Mouse (Mus musculus) cerebellum, postnatal 14 days (tissue): ENCODE measurements around the gene Pde4a.
A peak's percentile ranks its signal among the peaks of the same experiment; 100 is the strongest.
"Not testable (repeated sequence)": the region's sequence is repeated elsewhere in the genome, so short reads cannot be mapped to it uniquely, and the experiment has no call there.

Experiments used
- DNase-seq, 2 experiments: peaks; one replicate each; pipeline ENCODE4 v3.0.0; 2021; ENCODE audit warnings: mixed read lengths in 2 of 2

Gene Pde4a

DNA sequence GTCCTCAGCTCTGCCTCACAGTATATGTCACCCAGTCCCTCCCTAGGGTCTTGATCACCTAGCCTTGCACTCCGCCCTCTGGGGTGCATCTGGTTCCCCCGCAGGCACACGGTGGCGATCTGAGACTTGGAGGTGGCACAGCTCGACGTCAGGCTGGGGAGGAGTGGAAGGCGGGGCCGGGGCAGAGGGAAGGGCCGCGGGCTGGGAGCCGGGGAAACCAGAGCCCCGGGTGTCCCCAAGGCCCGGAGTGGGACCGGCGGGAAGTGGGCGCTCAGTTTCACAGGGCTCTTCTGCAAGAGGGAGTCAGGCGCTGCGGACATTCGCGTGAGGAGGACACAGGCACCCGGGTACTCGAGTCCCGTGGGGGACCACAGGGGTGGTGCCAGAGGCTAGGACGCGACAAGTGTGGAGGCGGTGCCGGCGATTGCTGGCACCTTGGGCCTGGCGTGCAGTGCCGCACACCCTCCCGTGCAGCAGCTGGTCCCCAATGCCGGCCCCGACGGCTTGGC is 18.4 kb downstream of the Pde4a start:
- DNase-seq: peak in 1 of 2 experiments; percentile 41

DNA sequence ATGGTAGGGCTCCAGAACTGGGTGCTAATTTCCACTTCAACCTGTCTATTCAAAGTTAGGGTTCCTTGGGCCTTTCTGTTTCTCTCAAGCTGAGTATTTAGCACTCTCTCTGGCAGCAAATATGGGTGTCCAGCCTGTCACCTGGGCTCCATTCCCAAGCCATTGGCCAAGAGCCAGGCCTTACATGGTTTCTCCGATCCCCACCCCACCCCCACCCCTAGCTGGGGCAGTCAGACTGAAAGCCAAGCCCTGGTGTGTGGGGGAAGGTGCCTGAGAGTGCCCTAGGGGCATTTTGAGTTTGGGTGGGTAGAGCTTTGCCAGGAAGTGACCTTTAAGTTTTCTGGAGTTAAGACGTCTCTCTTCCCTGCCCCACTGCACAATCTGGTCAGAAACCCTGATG is 19.2 kb downstream of the Pde4a start:
- peak; percentile 93 to 97 for DNase-seq

DNA sequence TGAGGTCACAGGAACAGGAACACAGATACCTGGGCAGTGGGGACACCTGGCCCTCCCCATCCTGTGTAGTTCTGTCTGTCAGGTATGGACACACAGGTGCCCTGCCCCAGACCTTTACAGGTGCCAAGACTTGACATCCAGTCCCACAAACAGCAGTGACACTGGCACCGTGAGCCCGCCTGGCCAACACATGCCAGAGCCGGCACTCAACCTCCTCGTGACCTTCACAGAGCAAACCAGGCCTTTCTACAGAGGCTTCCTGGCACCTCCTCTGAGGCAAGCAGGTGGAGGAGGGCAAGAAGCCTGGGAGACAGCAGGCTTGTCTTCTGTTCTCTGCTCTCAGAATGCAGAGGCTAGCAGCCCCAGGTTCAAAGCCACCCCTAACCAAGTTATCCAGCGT is 19.9 kb downstream of the Pde4a start:
- DNase-seq: peak; percentile 50 to 64

DNA sequence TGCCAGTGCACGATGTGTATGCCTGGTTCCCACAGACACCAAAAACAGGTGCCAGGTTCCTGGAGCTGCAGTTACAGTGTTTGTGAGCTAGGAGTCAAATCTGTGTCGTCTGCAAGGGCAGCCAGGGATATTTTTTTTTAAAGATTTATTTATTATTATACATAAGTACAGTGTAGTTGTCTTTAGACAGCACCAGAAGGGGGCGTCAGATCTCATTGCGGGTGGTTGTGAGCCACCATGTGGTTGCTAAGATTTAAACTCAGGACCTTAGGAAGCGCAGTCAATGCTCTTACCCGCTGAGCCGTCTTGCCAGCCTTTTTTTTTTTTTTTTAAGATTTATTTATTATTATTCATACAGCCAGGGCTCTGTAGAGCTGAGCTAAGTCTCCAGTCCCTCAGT is 24.4 kb downstream of the Pde4a start:
- peak; percentile 50 to 61 for DNase-seq

DNA sequence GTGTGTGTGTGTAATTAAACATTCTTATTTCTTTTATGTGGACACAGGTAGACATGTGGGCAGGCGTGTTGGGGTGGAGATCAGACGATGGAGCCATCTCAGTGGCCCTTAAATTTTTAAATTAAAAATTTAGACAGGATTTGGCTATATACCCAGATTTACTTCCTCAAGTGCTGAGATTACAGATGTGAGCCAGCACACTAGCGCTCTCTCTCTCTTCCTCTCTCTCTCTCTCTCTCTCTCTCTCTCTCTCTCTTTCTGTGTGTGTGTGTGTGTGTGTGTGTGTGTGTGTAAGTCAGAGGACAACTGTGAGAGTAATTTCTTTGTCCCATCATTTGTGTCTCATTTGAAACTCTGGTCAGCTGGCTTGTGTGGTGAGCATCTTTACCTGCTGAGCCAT is 25.2 kb downstream of the Pde4a start:
- DNase-seq: no peak

DNA sequence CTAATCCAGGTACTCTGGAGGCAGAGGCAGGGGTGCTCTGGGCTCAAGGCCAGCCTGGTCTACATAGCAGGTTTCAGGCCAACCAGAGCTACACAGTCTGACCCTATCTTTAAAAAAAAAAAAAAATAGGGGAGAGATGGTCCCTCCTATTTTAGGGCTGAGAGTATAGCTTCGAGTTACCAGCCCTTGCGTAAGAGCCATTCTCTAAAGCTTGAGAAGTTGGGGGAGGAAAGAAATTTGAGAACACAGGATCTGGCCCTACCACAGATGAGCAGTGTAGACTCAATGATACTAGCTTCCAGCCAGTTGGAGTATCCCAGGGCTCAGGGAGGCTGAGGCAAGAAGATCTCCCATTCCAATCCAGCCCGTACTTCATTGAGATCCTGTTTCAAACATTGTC is 28.3 kb downstream of the Pde4a start:
- DNase-seq: no peak

DNA sequence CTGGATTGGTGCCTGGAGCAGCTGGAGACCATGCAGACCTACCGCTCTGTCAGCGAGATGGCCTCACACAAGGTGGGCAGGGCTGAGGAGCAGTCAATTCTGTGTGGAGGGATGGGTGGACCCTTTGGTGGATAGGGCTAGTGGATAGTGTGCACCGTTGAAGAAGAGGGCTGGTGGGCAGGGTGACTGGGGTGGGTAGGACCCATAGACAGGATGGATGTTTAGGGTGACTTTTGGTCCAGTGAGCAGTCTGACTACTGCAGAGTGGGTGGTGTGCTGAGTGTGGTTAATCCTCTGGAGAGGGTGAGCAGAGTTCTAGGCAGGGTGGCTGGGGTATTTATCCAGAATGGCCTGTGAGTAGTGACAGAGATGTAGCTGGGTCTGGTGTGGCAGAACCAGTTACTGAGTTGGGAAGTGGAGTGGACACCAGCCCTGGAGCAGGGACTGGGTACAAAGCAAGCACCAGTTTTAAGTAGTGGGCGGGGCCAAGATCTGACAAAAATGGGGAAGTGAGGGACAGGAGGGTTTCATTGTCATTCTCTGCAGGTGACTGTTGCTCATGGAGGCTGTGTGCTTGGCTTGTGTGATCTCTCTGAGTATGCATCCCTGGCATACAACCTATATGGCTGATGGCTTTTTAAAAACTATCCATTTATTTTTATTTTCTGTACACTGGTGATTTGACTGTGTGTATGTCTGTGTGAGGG is 29.4 kb downstream of the Pde4a start:
- no peak for DNase-seq

DNA sequence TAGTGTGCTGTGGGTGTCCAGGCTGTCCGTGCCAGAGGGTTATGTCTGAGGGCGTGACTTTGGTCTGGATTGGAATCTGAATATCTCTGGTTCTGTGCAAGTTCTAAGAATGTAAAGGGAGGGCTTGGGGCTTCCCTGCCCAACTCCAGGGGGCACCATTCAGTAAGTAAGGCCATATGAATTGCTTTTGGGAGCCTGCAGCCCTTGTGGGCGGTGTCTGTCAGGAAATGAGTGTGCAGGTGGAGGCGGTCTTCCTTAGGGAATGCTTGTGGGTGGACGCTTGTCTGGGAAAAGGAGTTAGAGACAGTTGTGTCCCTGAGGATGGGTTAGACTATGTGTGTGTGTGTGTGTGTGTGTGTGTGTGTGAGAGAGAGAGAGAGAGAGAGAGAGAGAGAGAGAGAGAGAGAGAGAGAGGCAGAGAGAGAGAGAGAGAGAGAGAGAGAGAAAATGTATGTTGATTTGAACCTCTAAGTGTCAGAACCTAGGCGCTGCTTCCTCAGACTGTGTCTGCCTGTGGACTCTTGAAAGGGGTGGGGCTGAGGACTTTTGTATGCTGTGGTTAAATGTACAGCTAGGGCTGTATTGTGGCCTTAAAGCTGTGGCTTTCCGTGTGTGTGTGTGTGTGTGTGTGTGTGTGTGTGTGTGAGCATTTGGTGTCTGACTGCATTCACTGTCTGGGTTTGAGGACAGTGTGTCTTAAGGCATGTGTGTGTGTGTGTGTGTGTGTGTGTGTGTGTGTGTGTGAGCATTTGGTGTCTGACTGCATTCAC is 30.4 kb downstream of the Pde4a start:
- DNase-seq: not testable (repeated sequence)

DNA sequence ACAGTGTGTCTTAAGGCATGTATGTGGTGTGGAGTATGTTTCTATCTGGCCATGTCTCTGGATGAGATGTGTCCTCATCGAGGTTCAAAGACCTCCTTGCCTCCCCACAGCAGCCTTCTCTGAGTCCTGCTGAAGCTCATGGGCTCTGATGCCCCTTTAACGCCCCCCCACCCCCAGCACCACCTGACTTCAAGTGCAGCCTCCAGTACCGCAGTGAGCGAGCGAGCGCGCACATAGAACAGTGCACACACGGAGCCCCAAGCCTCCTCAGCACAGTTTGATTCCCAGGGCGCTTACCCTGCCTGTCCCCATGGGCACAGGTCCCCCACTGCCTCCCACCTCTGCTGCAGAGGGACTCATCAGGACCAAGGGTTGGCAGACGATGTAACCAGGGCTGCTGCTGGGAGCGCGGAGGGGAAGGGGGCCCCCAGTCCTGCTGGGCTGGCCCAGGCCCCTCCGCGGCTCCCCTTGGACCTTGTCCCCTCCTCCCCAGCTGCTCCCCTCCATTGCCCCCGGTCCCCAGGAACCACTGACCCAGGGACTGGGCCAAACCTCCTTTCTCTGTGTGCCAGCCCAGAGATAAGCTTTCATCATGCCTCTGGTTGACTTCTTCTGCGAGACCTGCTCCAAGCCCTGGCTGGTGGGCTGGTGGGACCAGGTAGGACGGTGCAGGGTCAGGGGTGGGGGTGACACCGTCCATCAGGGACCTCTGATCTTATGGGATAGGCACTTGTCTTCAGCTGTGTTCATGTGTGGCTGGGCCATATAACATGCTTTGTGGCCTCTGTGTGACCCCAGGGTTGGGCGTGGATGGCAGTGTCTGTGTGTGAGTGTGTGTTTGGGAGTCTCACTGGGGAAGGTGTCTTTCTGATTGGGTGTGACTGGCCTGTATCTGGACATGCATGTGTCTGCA is 31.3 kb downstream of the Pde4a start:
- DNase-seq: peak; percentile 75 to 82

DNA sequence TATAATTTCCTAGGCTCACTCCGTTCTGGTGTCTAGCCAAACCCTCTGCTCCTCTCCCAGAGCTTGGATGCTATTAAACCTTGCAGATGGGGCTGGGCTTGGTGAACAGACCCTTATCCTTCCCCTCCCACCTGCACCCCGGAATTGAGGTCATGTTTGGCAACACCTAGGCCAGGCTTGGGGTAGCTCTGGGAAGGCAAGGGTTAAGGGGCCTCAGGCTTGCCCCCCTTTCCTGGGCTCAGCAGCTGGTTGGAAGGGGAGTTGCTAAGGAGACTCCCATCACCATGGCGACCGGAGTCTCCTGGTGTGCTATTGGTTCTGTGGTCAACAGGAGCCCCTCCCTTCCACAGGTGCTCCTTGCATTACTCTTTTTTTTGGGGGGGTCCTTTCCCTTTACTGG is 32.5 kb downstream of the Pde4a start:
- DNase-seq: peak; percentile 65 to 75

DNA sequence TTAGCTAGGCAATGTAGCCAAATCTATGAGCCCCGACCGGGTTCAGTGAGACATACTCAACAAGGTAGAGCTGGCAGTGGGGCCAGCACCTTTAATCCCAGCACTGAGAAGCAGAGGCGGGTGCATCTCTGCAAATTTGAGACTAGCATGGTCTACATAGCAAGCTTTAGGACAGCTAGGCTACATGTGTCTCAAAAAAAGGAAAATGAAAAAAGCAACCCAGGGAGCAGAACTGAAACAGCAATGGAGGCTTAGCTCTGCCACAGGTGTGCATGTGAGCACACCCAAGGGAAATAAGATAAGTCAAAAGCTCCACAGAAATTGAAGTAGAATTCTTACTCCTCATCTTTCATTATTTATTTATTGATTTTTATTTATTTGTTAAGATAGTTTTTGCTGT is 33.4 kb downstream of the Pde4a start:
- no peak for DNase-seq

DNA sequence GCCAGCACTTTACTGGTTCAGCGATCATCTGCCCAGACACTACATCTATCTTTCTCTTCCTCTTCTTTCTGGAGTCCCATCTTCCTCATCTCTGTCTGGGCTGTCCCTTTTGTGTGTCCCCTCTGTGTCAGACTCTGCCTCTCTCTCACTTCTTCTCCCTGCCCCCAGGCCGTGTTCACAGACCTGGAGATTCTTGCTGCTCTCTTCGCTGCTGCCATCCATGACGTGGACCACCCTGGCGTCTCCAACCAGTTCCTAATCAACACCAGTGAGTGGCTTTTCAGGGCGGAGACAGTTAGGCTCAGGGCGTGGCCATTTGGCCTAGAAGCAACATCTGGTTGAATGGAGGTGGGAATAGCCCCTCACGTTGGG is 38.6 kb downstream of the Pde4a start:
- no peak for DNase-seq

DNA sequence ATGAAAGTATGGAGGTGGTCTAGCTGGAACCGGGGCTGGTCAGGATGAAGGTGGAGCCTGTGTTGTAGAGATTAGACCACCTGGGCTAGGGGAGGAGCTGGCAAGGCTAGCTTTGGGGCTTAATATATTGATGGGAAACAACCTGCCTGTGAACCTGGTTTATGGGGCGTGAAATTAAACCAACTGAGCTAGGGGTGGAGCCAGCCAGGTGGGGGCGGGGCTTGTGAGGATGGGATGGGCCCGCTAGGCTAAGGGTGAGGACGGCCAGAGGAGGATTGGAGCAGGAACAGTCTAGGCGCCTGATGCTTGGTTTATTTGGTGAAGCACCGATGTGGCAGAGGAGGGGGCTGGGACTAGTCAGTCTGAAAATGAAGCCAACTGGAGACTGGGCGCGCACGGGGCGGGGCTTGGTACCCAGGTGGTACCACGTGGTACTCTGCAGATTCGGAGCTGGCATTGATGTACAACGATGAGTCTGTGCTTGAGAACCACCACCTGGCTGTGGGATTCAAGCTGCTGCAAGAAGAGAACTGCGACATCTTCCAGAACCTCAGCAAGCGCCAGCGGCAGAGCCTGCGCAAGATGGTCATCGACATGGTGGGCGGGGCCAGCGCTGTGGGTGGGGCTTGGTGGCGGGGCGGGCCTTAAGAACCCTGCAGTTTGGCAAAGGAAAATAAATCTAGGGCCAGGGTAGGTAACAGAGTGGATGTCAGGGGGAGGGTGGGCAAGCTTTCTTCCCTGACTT is 39.2 kb downstream of the Pde4a start:
- DNase-seq: peak in 1 of 2 experiments; percentile 69

DNA sequence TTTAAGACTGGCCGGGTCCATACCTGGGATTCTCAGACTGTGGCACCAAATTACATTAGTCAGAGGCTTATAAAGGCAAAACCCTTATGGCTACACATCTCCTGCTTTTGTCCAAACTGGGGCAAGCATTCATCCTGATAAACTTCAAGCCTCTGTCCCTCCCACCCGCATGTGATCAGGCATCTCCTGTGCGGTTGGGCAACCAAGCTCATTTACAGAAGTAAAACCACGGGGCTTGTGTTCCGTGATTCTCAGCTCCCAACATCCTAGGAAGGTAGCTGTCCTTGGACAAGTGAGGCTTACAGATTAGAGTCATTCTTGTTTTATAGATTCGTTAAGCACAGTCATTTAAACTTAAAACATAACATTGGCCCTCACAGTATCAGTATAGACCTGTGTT is 41.3 kb downstream of the Pde4a start:
- no peak for DNase-seq

DNA sequence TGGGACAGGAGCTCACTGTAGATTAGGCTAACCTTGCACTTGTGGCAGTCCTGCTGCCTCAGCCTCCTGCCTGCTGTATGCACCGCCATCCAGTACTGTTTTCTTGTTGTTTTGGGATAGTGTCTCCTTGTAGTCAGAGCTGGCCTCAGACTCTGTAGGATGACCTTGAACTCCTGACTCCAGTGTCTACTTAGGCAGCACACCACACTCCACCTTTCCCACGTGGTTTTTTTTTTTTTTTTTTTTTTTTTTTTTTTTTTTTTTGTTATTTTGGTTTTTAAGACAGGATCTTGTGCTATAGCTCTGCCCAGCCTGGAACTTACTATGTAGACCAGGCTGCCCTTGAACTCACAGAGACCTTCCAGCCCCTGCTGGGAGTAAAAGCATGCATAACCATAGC is 43.1 kb downstream of the Pde4a start:
- no peak for DNase-seq

DNA sequence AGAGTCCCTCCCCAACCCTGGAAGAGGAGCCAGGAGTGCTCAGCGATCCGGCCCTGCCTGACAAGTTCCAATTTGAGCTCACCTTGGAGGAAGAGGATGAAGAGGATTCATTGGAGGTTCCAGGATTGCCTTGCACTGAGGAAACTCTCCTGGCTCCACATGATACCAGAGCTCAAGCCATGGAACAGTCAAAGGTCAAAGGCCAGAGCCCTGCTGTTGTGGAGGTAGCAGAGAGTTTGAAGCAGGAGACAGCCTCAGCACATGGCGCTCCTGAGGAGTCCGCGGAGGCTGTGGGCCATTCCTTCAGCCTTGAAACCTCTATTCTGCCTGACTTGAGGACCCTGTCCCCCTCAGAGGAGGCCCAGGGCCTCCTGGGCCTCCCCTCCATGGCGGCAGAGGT is 45.3 kb downstream of the Pde4a start:
- no peak for DNase-seq

DNA sequence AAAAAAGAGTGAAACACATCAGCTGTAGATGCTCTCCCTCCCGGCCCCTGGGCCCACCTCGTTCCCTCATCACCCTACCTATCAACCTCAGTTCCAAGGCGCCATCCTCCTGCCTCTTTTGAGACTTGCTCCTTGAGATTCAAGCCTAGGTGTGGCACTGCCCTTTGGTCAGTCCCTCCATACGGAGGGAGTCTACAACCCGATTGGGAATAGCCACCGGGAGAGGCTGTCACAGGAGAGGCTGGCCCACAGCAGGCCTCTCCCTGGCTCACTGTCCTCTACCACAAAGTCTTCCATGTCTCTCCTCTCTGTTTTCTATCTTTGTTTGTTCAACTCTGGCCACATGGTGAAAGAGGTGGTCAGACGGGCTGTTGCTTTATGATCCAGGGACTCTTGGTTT is 46.1 kb downstream of the Pde4a start:
- DNase-seq: no peak

DNA sequence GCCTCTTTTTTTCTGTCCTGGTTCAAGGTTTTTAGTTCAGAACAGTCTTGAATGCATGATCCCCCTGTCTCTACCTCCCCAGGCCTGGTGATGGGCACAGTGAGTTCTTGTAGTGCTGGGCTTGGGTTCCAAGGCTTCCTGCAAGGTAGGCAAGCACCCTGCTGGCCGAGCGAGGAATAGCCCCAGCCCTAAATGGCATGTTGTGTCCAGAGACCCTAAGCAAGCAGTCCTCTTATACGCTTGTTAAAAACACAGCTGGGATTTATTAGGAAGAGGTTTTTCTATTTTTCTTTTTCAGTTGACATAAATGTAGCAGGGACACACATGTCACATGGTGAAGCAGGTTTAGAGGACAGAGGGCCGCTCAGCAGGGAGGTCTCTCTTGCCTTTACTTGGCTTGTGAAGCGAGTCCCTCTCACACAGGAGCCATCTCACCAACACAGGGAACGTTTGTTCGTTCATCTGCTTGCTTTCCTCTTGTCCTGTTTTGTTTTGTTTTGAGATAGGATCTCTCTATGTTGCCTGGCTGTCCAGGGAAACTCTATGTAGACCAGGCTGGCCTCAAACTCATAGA is 48.2 kb downstream of the Pde4a start:
- peak; percentile 63 to 71 for DNase-seq

DNA sequence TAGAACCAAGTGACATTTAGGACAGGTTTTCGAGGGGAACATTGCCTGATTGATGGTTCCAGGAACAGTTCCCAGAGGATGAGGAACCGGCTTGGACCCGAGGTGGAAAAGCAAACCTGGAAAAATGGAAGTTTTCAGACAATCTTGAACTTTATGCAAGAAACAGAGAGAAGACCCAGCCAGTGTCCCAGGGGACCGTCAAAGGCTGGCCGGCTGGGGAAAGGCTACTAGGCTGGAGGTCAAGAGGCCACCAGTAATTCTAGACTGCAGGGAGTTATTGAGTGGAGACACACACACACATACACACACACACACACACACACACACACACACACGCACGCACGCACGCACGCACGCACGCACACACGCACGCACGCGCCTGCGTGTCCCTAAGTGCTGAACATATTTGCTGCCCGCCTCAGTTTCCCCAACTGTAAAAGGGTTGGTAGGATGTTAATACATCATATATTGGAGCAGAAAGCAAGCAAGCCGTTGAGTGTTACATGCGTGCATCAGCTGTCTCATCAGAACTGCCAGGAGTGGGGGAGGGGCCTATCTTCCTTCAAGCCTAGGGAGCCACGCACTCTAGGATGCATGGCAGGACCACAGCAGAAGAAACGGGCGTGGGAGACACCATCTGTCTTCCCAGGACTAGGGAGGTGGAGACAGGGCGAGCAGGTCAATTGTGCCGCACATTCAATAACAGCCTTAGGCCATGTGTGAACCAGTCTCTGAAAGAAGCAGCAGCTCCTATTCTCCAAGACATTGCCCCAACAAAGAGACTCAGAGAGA is 50.7 kb downstream of the Pde4a start:
- peak; percentile 64 to 76 for DNase-seq

DNA sequence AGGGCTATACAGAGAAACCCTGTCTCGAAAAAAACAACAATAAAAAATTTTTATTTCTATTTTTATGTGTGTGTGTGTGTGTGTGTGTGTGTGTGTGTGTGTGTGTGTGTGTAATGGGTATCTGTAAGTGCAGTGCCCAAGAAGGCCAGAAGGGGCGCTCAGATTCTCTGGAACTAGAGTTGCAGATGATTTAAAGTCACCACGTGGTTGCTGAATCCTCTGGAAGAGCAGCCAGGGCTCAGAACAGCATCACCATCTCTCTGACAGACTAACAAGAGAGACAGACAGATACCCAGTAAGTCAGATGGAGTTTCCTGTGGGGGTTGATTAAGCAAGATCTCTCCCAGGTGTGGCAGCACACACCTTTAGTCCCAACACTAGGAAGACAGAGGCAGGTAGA is 54.3 kb downstream of the Pde4a start:
- DNase-seq: peak in 1 of 2 experiments; percentile 77
